Mouse (Mus musculus) neutrophil, adult 5-6 weeks (primary cell): ENCODE results near the gene Gm6614. TPM values are rescaled to one million over a fixed set of nuclear protein-coding genes. Genes with fewer than 3 reads are reported as not detected.
"Not testable (repeated sequence)": the region's sequence is repeated elsewhere in the genome, so short reads cannot be mapped to it uniquely, and the experiment has no call there.

Experiments used
- ATAC-seq: fragments of 151-379, 151-347 bp; 2 replicates; pipeline ENCODE4 v1.8.0; 2017; ENCODE audit warnings: mild to moderate bottlenecking, moderate TSS enrichment; ENCODE audit not compliant: insufficient number of reproducible peaks, poor library complexity, low FRiP score, severe bottlenecking; ENCODE audit errors: extremely low read depth
- total RNA-seq: library from RNA; stranded (forward); fragments of 200-1000 nt; gene quantifications from 2 replicates; pipeline ENCODE4 v1.2.3, GENCODE M21; 2017

Gene Gm6614
- not detected in 2 replicates for total RNA-seq

DNA sequence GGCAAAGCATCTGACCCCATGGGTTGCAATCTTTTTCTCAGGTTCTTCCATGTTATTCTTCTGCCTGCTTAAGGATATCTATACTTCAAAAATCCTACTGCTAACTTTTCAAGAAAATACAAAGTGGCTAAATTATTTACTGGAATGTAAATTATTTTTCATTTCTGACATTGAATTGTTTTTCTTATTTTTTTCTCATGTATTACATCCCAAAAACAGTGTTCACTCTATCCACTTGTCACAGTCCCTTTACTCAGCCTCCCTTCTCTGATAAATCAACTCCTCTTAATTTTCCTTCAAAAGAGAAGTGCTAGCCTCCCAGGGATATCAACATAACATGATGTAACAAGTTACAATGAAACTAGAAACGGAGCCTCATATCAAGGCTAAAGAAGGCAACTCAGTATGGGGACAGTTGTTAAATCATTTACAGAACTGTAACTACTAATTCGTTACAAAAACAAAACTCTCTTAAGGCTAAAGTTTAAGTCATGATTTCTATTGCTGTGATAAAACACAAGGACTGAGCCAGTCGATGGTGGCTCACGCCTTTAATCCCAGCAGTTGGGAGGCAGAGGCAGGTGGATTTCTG, at the start of gene Gm6614:
TSS of gene Gm6614 (minus strand) at position 51 of the 592 bp plus-strand sequence.
- ATAC-seq = no peak

DNA sequence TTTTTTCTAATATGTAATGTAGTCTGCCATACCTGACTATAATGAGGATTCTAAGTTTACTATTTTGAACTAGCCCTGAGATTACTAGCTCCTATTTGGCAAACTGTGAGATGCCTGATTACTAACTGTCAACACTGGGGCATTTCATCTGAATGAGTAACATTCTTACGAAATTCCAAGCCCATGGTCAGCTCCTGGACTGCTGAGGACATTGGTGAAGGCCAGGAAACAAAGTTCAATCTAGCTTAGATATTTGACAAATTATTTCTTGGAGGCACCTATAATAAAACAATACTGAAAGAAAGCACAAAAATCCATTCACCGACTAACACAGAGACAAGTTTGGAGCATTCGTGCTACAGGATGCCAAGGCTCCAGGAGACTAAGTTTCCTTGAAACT, 47.1 kb upstream of the Gm6614 start:
- ATAC-seq = not testable (repeated sequence)

DNA sequence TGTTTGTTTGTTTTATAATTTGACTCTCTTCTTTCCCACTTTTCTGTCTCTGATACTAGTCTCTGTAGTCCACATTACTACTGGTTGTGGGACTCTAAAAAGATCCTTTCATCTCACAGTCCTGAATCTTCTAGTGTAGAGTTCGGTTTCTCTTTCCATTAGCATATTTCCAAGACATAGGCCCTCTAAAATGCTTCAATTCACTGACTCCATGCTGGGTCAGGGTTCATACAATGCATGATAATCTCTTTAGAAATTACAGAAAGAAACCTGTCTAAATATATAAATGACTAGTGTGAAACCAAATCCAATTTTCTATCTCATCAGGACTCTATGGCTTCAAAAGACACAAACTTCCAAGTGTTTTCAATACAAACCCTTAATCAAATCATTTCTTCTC, 36.5 kb upstream of the Gm6614 start:
- no peak for ATAC-seq

DNA sequence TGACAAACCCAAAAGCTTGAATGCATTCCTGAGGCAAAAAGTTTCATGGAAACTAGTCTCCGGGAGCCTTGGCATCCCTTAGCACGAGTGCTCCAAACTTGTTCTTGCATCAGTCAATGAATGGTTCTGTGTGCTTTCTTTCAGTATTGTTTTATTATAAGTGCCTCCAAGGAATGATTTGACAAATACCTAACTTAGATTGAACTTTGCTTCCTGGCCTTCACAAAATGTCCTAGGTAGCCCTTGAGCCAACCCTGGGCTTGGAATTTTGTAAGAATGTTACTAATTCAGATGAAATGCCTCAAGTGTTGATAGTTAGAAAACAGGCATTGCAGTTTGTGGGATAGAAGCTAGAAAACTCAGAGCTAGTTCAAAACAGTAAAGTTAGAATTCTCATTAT, 34.5 kb upstream of the Gm6614 start:
- no peak for ATAC-seq

DNA sequence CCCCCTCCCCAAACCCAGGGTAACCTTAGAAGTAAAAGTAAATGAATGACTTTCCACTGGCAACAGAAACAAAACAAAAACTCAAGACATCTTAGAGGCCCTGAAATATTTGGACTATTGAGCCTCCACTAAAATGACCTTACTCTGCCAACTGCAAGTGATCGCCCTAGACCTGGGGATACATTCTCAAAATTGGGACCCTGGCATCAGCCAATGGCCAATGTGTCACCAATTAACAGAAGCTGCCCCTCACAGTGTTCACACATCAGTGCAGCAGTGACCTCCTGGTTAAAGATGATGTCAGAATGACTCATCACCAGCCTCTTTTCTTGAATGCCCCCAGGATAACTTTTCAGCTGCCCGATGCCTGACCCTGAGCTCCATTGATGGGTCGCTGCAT, 30.7 kb upstream of the Gm6614 start:
- no peak for ATAC-seq

DNA sequence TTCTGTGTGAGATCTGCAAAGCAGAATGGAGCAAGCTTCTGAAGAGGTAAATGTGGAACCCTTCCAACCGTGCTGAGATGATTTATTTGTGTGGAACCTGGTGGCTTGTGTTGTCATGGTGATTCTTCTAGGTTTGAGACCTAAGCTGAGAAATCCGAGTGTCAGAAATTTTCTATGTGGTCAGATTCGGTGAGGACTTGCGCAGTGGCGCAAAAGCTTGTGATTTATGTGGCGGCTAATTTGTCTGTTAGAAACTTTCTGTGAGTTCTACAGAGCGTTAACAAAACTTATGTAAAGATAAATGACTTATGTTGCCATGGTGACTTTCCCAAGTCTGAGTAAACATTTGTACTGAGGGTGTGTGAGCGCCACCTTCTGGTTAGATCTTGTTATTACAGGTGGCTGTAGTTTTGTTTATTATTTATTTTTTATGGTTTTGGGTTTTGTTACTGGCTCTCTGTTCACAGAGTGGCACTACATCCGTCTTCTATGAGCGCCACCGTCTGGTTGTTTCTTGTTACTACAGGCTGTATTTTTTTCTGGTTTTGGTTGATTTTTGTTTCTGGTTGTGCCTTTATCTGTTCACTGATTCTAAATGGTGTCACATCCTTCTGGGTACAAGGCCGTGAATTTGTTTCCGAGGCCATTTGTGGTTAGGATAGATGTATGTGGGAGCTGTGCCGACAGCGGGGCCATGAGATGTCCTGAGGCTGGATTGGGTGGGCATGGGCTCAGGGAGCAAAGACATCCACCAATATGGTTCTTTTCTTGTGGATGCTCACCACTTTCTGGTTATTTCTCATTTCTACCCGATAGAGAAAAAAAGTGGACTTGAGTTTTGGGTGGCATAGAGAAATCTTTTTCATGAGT, 29.3 kb upstream of the Gm6614 start:
- no peak for ATAC-seq

DNA sequence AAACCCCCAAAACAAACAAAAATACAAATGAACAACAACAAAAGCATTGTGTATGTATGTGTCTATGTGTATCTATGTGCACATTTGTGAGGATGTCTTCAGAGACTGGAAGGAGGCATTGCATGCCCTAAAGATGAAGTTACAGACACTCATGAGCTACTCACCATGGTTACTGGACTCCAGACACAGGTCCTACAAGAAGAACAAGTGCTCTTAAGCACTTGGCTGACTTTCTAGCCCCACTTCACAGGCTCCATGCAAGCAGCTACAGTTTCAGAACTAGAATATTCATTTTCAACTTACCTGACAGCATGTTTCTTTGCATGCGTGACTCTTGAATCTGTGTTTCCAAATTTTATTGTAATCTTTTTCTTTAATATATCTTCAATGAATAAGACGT, 24.6 kb upstream of the Gm6614 start:
- ATAC-seq = no peak

DNA sequence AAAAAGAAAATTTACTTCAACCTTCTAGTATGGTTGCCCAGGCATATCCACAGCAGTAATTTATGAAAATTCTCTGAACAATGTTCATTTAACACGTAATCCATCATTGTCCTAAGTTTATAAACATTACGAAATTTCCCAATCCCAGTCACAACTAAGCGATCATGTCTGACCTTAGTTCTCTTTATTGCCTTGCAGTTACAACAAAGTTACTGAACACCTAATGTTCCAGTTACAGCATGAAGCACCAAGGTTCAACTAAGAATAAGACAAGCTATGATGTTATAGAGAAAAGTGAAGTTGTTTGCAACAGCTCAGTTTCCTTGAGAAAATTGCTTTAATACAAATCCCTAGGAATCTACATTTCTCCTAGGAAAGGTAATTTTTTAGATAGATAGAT, 10.5 kb upstream of the Gm6614 start:
- ATAC-seq = no peak

DNA sequence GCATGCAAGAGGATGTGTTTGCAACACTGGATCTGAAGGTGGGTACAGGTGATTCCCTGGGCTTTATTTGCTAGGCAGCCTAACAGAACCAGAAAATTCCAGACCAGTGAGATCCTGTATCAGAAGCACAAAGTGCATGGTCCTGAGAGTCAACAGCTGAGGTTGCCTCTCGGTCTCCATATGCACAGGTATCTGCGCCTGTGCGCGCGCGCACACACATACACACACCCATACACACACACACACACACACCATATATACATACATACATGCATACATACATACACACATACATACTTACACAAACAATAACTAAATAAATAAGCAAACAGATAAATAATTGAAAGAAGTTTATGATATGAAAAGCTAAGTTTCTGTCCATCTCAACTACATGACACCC, 24.4 kb downstream of the Gm6614 start:
- no peak for ATAC-seq

DNA sequence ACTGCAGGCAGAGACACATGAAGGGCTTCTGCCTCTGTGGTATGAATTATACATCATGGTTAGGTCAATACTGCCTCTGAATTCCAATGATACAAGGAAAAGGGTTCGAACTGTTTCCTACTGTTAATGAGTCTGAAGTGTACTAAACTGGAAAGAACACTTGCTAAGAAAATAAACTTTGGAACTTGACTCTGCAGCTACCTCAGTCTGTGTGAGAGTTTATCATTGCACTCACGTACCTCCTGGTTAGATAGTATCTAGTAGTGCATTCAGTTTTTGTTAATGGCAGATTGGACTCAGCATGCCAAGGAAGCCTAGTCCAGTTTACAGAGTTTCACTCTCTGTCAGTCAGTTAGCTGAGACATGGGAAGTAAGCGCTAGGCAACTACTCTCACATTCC, 26.6 kb downstream of the Gm6614 start:
- ATAC-seq = no peak

DNA sequence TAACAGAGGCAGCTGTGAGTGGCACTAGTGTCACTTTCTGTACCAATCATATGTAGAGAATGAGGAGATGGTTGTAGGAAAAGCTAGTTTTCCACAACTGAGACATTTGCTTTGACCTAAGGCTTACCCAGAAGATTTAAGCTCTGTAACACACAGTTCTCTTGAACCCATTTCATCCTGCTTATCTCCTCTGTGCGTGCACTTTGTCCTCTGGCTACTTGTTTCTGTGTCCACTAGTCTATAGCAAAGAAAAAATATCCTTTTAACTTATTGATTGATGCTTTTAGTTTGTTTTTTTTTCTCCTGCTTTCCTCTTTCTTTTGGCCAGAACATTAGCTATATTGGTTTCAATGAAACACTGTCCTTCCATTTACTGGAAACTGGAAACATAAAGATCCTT, 48.8 kb downstream of the Gm6614 start:
- ATAC-seq = no peak

DNA sequence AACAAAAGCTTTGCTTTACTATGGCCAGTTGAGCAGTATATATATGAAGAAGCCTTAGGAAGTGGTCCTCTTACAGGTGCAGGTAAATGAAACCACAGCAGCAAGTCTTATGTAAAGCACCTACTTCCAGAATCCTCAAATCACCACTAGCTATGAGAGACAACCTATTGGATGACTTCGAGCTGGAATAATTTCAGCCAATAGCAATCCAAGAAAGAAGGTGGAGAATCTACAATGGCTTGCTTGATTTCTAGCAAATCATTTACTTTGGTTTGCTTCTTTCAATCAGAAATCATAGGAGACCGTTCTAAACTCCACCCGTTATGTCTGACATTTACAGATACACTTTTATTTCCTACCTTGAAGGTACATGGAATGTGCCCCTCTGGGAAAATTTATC, 49.4 kb downstream of the Gm6614 start:
- no peak for ATAC-seq

DNA sequence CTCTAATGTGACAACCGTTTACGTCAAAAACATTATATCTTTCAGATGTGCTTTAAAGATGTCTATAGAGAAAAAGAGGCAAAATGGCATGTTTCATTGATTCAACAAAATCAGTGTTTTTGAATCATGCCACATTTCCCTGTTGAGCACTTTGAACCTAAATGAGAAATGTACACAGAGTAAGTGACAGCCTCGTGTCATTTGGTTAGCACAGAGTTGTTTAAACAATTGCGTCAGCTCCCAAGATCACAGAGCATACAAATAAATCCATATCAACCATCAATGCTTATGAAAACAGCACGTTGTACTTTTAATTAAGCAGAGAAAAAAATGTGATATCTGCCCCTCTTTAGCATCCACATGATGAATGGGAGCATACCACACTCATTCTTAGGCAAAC, 50.7 kb downstream of the Gm6614 start:
- ATAC-seq = no peak

DNA sequence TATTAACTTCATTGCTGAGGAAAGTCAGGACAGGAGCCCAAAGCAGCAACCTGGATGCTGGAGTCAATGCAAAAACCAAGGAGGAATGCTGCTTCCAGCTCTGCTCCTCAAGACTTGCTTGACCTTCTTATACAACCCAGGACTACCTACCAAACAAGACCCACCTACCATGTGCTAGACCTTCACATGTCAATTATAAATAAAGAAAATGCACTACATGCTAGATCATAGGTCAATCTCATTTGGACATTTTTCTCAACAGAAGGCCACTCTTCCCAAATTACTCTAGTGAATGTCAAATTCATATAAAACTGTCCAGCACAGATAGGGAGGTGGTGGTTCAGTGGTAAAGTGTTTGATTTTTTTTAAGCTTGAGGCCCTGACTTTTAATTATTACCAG, 64.4 kb downstream of the Gm6614 start, which contains the start of gene Slco1a1:
TSS of gene Slco1a1 (minus strand) at position 101 of the 400 bp plus-strand sequence.
- no peak for ATAC-seq

DNA sequence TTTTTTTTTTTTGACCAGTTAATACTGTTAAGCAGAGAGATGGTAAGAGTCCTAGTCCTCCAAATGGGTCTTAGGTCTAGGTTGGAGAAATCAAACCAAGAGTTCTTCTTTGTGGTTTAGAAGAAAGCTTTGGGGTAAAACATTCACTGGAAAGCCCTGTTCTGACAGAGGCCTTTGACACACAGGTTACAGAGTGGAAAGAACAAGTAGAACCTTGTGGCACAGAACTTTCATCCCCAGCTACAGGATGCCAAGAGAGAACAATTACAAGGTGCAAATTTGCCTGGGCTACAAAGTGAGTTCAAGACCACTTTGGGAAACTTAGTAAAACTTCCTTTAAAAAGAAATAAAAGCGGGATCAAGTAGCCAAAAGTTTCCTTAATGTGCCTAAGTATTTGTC, 70.8 kb downstream of the Gm6614 start:
- ATAC-seq = no peak

Other genes with a start within 250 kb of the Gm6614 start
- not detected in 2 replicates for gene Gm5724, start 237.6 kb downstream of the Gm6614 start, total RNA-seq
- not detected in 2 replicates for gene Slco1a4, start 155.2 kb downstream of the Gm6614 start, total RNA-seq
- gene Slco1a1, start 64.5 kb downstream of the Gm6614 start, total RNA-seq = not detected in 2 replicates
- 1.2 and 1.7 TPM in 2 replicates for gene Slco1a6, start 197.1 kb upstream of the Gm6614 start, total RNA-seq